9 mouse cellular contexts compared by ENCODE assay signal in the genomic region with DNA sequence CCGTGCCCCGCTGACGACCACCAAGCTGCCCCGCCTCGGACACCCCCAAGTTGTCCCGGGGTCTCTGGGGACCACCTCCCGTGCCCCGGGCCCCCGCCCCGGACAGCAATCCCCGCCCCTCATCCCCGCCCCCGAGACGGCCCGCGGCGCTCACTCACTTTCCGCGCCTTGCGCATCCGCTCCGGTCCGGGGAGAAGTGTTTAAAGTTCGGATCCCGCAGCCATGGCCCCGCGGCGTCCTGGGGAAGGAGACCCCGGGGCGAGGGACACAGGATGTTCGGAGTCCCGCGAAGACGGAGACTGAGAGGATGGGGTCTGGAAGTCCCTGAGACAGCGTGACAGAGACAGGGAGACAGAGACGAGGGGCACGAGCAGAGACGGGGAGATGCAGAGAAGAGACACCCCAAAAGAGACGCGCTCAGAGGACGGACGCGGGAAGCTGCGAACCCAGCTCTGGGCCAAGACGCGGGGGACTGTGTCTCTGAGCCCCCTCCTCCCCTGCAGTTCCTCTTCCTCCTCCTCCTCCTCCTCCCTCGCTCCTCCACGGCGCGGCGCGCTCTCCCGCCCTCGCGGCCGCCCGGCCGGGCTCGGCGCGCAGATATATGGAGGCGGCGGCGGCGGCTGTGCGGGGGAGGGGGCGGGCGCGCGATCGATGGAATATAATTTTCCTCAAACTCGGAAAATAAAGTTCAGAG. TPM values are rescaled to one million over a fixed set of nuclear protein-coding genes. Genes with fewer than 3 reads are reported as not detected.
DNase-seq lines count a peak whose midpoint lies in the region; ATAC-seq and TF ChIP-seq lines count a peak whose summit lies in the region.
"Had no signal": no experiment of that assay in that cellular context is flagged by ENCODE, and none has a peak within 500 bp of the region (broad histone marks: within the 10 kb centered on the region; RNA-seq: fewer than 3 reads in every experiment).

Gm4881 (minus strand) TSS at position 238 of the 694 bp plus-strand sequence.

- no peak for TF ChIP-seq CTCF in lung, embryonic 14.5 days (IDR thresholded peaks at IDR 0.05; ENCODE audit: low read depth)

- no peak within 1 kb of the TSS; the same call in 1 of the 2 replicates for H3K9ac ChIP-seq in lung, embryonic 14.5 days
- H3K9ac ChIP-seq in embryonic facial prominence, embryonic 13.5 days: peak within 1 kb of the TSS; percentile 61
- H3K9ac ChIP-seq in intestine, embryonic 16.5 days (ENCODE audit: low read depth, low read length): peak within 1 kb of the TSS; percentile 54; the same call in 1 of the 2 replicates
- no peak within 1 kb of the TSS for H3K9ac ChIP-seq in neural tube, embryonic 14.5 days (replicated peaks; ENCODE audit: low read depth, low read length)

- H3K9me3 ChIP-seq in lung, embryonic 14.5 days (ENCODE audit: low read depth, low read length): no peaks in the 10 kb centered on the region
- no peaks in the 10 kb centered on the region for H3K9me3 ChIP-seq in embryonic facial prominence, embryonic 13.5 days
- H3K9me3 ChIP-seq in intestine, embryonic 16.5 days (ENCODE audit: control insufficient read depth, low read length): no peaks in the 10 kb centered on the region
- H3K9me3 ChIP-seq in neural tube, embryonic 14.5 days (ENCODE audit: control insufficient read depth, low read length): no peaks in the 10 kb centered on the region

- H3K4me2 ChIP-seq in lung, embryonic 14.5 days: peak within 1 kb of the TSS; percentile 60
- H3K4me2 ChIP-seq in embryonic facial prominence, embryonic 13.5 days: peak within 1 kb of the TSS; percentile 76
- peak within 1 kb of the TSS; percentile 61 for H3K4me2 ChIP-seq in intestine, embryonic 16.5 days (ENCODE audit: low read depth, low read length)
- H3K4me2 ChIP-seq in neural tube, embryonic 14.5 days (ENCODE audit: low read depth, low read length): peak within 1 kb of the TSS; percentile 53

- no peaks in the 10 kb centered on the region for H3K36me3 ChIP-seq in lung, embryonic 14.5 days (ENCODE audit: insufficient read depth)
- H3K36me3 ChIP-seq in embryonic facial prominence, embryonic 13.5 days: no peaks in the 10 kb centered on the region
- no peaks in the 10 kb centered on the region for H3K36me3 ChIP-seq in intestine, embryonic 16.5 days (ENCODE audit: control insufficient read depth, insufficient read depth, low read length)
- H3K36me3 ChIP-seq in neural tube, embryonic 14.5 days (ENCODE audit: control insufficient read depth, insufficient read depth, low read length): no peaks in the 10 kb centered on the region

- DNase-seq in lung, embryonic 14.5 days: no peak
- DNase-seq in lung, postnatal 25 days (ENCODE audit: low spot score): no peak
- DNase-seq in yolk sac, embryonic 10.5 days (ENCODE audit: low spot score): no peak
- DNase-seq in layer of hippocampus, postnatal 36 days: no peak
- no peak for DNase-seq in lung, postnatal 10 days

- ATAC-seq in lung, embryonic 14.5 days (ENCODE audit: insufficient read depth): no peak
- ATAC-seq in embryonic facial prominence, embryonic 13.5 days (ENCODE audit: insufficient number of reproducible peaks, insufficient read depth, low FRiP score, low TSS enrichment, low read depth): no peak
- no peak for ATAC-seq in intestine, embryonic 16.5 days
- ATAC-seq in neural tube, embryonic 14.5 days (ENCODE audit: low read depth): no peak

- H3K27me3 ChIP-seq in lung, embryonic 14.5 days (ENCODE audit: insufficient read depth, low read length): peaks cover 88% of the 10 kb centered on the region
- peaks cover 100% of the 10 kb centered on the region for H3K27me3 ChIP-seq in embryonic facial prominence, embryonic 13.5 days
- peaks cover 87% of the 10 kb centered on the region for H3K27me3 ChIP-seq in intestine, embryonic 16.5 days (replicated peaks; ENCODE audit: control insufficient read depth, insufficient read depth, low read length)
- H3K27me3 ChIP-seq in neural tube, embryonic 14.5 days (ENCODE audit: control insufficient read depth, insufficient read depth, low read length): peaks cover 61% of the 10 kb centered on the region

- peak within 1 kb of the TSS; percentile 36 for H3K4me3 ChIP-seq in lung, embryonic 14.5 days (ENCODE audit: low read depth, low read length)
- H3K4me3 ChIP-seq in embryonic facial prominence, embryonic 13.5 days: peak within 1 kb of the TSS; percentile 45
- peak within 1 kb of the TSS; percentile 44 for H3K4me3 ChIP-seq in intestine, embryonic 16.5 days (ENCODE audit: low read length)
- H3K4me3 ChIP-seq in neural tube, embryonic 14.5 days (ENCODE audit: low read depth, low read length): peak within 1 kb of the TSS; percentile 27

- H3K27ac ChIP-seq in lung, embryonic 14.5 days (ENCODE audit: low read depth): no peak within 1 kb of the TSS
- H3K27ac ChIP-seq in embryonic facial prominence, embryonic 13.5 days: no peak within 1 kb of the TSS
- H3K27ac ChIP-seq in intestine, embryonic 16.5 days (ENCODE audit: low read length): no peak within 1 kb of the TSS
- H3K27ac ChIP-seq in neural tube, embryonic 14.5 days (ENCODE audit: low read depth, low read length): no peak within 1 kb of the TSS

- 1% methylated on average over 64 of the region's 72 CpGs for WGBS in lung, embryonic 14.5 days
- under 1% methylated on average over 68 of the region's 72 CpGs for WGBS in embryonic facial prominence, embryonic 13.5 days
- WGBS in intestine, embryonic 16.5 days: under 1% methylated on average over 65 of the region's 72 CpGs
- under 1% methylated on average over 52 of the region's 72 CpGs for WGBS in neural tube, embryonic 14.5 days

- H3K4me1 ChIP-seq in lung, embryonic 14.5 days (ENCODE audit: insufficient read depth): no peaks in the 10 kb centered on the region
- H3K4me1 ChIP-seq in embryonic facial prominence, embryonic 13.5 days: peaks cover 11% of the 10 kb centered on the region
- peaks cover 7% of the 10 kb centered on the region for H3K4me1 ChIP-seq in intestine, embryonic 16.5 days (ENCODE audit: control insufficient read depth, insufficient read depth, low read length)
- H3K4me1 ChIP-seq in neural tube, embryonic 14.5 days (ENCODE audit: control insufficient read depth, insufficient read depth, low read length): peaks cover 8% of the 10 kb centered on the region; the same call in 1 of the 2 replicates

RNA-seq across cellular contexts. Expression of gene Gm4881, which starts in this region (rescaled TPM):
- polyA plus RNA-seq in lung, embryonic 14.5 days (2014; fragmentation: Nextera tagmentation; extraction: Ambion mirVana): not detected in 2 replicates
- not detected in 2 replicates for polyA plus RNA-seq in embryonic facial prominence, embryonic 13.5 days (2015; fragmentation: Nextera tagmentation; extraction: Ambion mirVana)
- polyA plus RNA-seq in intestine, embryonic 16.5 days (2015; fragmentation: Nextera tagmentation; extraction: Ambion mirVana): not detected in 2 replicates
- polyA plus RNA-seq in neural tube, embryonic 14.5 days (2014; fragmentation: Nextera tagmentation; extraction: Ambion mirVana): 1.2 and 1.5 TPM in 2 replicates
- total RNA-seq in layer of hippocampus, postnatal 36 days (2021): not detected
- total RNA-seq: monocyte, adult 5-6 weeks had no signal

Comparison
In these comparisons a context has a peak if more than half of its experiments do, and no peak if none do; other contexts are left out.
1. H3K9ac ChIP-seq: peak in embryonic facial prominence, embryonic 13.5 days (single experiment) and intestine, embryonic 16.5 days (single experiment); none in lung, embryonic 14.5 days (single experiment) and neural tube, embryonic 14.5 days (single experiment).
2. Peak in every context shown above with its lines, with median percentiles within 50 percentile points of each other: H3K4me2 ChIP-seq and H3K4me3 ChIP-seq.